Mouse (Mus musculus) layer of hippocampus, adult 11-12 months (tissue): Measurements from ENCODE around the gene Ppm1j.
"Not testable (repeated sequence)": the region's sequence is repeated elsewhere in the genome, so short reads cannot be mapped to it uniquely, and the experiment has no call there.

Experiments
- DNase-seq: peaks from one replicate; pipeline ENCODE4 v3.0.0; 2022; ENCODE audit warnings: low spot score

The Ppm1j gene

DNA sequence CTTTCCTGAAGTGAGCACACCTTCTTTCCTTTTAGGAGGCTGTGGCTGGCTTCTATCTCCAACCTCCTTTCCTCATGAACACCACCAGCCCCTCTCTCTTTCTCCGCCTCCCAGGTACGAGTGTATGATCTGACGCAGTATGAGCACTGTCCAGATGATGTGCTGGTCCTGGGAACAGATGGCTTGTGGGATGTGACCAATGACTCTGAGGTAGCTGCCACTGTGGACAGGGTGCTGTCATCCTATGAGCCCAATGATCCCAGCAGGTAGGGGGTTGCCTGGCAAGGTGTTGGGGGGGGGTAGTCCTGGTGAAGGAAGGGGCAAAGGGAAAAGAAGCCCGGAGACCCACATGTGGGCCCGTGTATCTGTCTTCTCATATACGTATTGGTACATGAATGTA, 4.4 kb downstream of the Ppm1j start:
- no peak for DNase-seq

DNA sequence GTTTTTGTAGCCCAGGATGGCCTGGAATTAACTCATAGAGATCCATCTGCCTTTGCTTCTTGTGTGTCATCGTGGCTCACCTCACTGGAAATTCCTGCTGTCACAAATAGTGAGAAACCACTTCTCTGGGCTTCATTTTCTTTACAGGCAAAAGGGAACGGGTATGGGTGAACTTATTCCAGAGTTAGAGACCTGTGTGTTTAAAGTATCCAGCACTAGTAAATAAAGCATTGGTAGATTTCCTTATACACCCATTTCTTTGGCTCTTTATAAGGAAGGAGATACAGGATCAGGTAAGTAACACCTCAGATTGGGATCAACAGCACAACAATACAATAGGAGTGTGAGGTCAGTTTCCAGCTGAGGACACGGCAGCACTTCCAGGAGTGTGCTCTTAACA, 7.2 kb downstream of the Ppm1j start, which contains the start of gene Rhoc:
TSS of gene Rhoc (plus strand) at position 301 of the 400 bp plus-strand sequence.
- no peak for DNase-seq

DNA sequence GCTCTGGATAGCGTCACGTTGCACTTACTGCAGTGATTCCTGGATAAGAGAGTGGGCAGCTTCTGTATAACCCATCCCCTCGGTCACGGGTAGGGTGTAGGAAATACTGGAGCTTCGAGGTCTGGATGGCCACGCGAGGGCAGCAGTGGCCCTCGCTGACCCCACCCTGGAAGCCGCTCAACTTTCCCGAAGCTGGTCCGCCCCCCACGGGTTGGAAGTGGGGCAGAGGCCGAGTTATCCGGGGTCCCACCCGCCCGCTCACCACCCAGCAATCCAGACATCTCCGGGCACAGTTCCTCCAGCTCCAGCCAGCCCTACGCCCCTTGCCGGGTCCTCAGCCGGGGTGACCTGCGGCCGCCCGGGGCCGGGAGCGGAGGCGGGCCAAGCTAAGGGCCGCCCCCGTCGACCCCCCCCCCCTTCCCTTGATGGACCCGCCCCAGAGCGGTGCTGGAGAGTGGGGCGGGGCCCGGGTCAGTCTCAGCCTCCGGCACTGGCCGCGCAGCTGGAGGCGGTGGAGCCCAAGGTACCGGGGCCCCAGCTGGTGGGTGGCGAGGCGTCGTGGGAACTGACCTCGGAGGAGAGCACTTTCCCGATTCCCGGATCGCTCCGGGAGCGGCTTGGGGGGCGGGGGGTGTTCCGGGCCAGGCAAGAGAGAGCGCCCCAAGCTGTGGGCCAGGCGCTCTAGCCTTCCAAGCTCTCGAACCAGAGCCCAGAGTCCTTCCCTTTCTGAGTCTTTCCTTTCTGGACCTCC, 7.9 kb downstream of the Ppm1j start:
- DNase-seq = peak; percentile 74

DNA sequence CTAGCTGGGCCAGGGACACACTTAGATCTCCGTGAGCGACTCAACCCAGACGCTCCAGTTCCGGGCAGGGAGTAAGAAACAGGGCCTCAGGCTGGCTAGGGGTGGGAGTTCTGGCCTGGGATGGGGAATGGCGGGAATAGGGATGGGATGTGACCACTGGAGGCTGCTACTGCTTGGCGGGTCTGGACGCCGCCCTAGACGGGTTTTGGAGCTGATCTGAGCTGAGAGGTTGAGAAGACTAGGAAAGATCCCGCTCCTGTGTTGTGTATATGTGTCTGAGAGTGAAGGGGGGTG, 8.4 kb downstream of the Ppm1j start:
- no peak for DNase-seq

DNA sequence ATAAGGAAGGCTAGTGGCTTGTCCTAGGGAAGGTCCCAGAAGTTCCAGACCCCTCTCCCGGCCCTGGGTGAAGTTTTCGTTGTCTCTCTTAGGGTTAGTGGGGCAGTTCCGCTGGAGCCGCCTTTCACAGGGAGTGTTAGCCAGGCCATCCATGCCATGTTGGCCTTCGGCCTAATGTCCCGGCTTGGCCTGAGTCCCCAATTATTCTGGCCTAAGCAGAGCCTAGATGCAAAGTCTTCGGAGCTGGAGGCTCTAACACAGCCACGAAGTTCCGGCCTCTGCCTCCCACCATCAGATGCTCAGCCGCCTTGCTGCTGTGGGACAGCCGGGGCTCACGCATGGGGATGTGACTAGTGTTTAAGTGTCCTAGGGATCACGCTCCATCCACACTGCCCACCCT, 9.0 kb downstream of the Ppm1j start:
- DNase-seq = peak; percentile 37

DNA sequence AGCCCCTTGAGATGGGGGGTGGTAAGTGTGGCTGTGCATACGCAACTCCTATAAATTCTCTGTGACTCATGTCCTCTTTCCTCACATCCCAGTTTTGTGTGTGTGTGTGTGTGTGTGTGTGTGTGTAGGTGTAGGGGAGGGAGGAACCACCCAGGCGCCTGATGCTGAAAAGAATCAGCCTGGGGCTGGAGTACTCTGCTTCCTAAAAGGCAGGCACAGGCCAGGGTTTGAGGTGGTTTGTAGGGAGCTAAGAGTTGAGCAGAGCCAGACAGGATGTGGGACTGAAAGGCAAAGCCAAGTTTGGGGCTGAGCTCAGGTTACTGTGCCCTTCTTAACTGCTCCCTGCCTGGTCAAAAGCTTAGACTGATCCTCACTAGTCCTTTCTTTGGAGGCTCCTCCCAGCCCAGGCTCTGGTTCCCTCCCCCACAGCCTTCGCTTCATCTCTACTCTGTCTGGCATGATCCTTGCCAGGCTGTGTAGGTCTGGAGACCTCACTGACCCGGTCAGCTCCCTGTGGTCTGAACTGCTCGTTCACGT, 9.6 kb downstream of the Ppm1j start:
- DNase-seq = peak; percentile 48

- no peak for DNase-seq
Measured at GRCm38 (mm10) chr3:104791017-104791416, 10.2 kb downstream of the Ppm1j start.

- DNase-seq = no peak
Measured at GRCm38 (mm10) chr3:104791671-104792070, 10.8 kb downstream of the Ppm1j start.

DNA sequence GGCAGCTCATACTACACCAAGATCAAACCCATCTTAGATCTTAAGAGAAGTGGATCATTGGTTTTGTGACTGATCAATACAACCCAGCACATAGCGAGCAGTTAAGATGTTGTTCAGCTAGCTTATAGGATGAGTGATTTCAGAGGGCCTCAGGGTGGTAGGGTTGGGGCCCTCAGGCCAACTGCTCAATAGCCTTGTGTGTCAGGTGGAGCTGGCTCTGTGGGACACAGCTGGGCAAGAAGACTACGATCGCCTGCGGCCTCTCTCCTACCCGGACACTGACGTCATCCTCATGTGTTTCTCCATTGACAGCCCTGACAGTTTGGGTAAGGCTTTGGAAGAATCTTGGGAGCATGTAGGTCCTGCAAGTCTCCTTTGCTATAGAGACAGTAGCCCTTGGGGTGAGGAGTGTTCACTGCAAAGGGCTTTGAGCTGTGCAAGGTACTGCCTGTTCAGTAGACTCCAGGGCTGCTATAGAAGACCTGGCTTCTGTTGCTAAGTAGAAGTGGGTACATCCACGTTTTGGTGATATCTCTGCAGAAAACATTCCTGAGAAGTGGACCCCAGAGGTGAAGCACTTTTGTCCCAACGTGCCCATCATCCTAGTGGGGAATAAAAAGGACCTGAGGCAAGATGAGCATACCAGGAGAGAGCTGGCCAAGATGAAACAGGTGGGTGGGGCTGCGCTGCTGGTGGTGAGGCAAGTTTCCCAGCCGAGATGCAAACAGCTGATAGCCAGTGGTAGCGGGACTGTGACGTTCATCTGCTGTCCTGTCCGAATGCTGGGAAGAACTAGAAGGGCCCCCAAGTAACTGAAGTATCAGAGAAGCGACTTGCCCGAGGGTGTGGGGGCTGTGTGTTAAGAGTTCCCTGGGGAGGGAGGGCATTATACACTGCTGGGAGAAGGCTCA, 11.8 kb downstream of the Ppm1j start:
- no peak for DNase-seq

DNA sequence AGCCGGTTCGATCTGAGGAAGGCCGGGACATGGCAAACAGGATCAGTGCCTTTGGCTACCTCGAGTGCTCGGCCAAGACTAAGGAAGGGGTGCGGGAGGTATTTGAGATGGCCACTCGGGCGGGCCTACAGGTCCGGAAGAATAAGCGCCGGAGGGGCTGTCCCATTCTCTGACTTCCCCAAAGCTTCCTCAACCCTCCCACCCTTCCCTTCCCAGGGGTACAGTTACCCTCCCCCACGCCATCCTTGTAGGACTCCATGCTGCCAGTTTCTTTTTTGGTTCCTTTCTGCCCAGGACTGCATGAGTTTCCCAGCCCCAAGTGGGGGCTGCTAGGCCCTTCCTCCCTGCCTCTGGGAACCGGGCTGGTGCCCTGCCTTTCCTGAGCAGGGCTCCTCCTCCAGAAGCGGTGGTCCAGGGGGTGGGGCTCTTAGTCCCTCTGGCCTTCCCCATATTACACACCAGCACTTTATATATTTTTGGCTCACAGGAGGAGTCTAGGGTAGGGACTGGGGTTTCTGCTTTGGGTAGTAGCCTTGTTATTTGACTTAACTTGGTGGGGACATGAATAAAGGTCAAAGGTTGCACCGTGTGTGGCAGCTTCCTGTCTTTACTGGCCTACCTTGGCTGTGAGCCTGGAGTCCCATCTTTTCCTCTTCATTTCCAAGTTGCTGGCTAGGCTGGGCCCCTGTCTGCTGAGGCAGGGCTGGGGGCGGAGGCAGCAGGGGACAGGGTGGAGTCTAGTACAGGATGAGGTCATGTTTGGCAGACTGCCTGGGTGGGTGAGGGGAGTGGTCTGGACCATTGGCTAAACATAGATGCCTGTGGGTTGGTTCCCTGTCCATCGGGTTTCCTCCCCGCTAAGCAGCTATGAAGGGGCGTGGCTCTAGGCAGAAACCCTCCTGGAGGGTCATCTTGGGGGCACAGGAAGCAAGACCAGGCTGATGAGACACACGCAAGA, 13.3 kb downstream of the Ppm1j start:
- DNase-seq = peak; percentile 89

DNA sequence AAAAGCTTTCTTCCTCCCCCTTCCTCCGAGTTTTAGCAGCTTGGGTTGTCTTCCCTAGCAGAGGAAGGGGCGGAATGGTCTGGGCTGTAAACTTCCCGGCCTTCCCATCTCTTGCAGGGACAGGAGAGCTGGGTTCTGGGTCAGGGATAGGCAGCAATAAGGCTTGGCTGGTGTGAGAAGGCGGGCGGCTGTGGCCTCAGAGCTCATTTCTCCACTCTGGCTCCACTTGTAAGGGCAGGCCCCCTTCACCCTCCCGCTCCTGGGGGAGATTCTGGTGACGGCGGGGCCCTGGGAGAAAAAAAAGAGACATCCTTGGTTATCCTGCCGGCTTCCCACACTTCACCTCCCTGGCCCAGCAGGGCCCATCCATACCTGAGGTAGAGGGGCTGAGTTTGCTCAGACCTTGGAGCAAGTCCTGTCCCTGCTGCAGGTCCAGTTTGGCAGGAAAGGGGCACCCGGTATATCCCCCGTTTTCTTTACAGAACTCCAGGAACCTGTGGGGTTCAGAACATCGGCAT, 14.2 kb downstream of the Ppm1j start:
- DNase-seq = no peak

DNA sequence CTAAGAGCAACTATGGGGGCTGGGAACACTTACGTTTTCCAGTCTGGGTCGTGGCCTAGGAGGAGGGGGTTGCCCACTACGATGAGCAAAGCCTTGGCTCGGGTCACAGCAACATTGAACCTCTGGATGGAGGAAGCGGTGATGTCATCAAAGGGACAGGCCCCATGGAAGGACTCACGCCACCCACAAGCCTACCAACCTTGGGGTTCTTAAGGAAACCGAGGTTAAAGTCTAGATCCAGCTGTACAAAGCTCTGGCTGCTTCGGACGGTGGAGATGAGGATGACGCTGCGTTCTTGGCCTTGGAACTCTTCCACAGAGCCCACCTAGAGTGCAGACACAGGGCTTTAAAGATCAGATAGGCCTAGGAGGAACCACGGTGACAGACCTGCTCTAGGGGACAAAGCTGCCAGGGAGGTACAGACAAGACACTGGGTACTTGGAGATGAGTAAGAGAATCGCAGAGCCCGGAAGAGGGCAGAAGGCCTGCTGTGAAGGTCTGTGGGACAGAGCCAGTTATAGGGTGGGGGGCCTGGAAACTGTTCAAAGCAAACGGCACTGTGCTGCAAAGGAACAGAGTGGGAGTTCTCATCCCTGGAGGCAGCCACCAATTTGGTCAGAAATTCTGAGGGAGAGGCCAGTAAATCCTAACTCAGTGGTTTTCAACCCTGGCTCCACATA, 14.9 kb downstream of the Ppm1j start:
- no peak for DNase-seq

DNA sequence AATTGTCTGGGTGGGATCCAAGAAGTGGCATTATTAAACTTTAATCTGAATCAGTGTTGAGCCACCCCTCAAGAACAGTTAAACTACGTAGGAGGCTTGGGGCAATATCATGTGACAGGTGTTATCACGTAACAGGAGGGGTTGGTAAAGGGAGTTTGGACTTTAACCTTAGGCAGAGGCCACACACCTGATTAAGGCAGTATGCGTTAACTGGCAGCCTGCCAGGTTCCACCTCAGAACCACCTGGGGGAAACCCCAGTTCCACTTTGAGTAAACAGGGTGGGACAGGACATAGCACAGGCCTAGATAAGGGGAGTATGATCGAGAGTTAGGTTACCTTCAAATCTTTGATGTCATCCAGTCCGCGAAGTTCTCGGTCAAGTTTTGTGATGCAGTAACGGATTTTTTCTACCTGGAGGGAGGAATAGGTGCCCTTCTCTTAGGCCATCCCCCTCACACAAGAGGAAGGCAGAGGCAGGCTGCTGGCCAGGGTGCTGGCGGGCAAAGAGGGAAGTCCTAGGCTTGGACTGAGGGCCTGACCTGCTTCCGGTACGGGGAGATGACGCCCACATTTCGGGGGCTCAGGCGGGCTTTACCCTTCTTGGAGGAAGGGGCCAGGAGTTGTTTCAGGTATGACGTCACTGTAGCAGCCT, 15.7 kb downstream of the Ppm1j start:
- DNase-seq = no peak

- no peak for DNase-seq
Measured at GRCm38 (mm10) chr3:104800681-104801080, 19.8 kb downstream of the Ppm1j start.

- no peak for DNase-seq
Measured at GRCm38 (mm10) chr3:104801481-104801880, 20.6 kb downstream of the Ppm1j start.

DNA sequence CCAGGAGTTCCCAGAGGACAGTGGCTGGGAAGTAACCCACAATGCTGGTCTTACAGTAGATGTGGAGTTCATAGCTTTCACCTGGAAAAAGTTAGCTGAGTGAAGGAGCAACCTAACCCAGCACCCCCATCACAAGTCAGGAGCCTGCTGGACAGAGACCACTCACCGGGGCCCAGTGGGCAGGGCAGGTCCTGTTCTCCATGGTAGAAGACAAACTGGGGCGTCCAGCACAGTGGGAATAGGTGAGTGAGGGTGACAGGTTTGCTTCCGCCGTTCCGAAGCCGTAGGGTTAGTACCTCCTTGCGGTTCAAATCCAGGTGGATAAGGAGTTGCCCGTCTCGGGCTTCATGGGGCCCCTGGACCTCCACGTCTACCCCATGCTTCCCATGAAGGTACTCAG, 23.5 kb downstream of the Ppm1j start:
- no peak for DNase-seq

- DNase-seq = no peak
Measured at GRCm38 (mm10) chr3:104805539-104805938, 24.7 kb downstream of the Ppm1j start.

GRCm38 (mm10) chr3:104811752-104812151, 30.9 kb downstream of the Ppm1j start:
- DNase-seq = no peak

DNA sequence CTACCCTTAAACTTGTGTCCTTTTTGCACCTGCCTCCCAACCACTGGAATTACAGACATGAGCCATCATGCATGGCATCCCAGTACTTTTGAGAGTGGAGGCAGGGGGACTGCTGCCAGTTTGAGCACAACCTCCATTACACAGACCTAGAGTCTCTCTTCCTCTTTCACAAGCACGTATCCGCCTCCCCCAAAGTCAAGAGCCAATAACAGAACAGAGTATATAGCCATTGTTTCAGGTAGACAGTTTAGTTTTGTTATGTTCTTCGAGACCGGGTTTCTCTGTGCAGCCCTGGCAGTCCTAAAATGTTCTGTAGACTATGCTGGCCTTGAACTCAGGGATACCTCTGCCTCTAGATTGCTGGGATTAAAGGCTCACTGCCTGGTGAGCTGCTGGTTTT, 31.4 kb downstream of the Ppm1j start:
- DNase-seq = no peak

DNA sequence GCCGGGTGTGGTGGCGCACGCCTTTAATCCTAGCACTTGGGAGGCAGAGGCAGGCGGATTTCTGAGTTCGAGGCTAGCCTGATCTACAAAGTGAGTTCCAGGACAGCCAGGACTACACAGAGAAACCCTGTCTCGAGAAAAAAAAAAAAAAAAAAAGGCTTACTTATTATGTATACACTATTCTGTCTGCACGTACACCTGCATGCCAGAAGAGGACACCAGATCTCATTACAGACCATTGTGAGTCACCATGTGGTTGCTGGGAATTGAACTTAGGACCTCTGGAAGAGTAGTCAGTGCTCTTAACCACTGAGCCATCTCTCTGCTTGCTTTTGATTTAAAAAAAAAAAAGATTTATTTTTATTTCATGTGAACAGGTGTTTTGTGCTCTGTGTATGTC, 32.4 kb downstream of the Ppm1j start:
- DNase-seq = not testable (repeated sequence)

DNA sequence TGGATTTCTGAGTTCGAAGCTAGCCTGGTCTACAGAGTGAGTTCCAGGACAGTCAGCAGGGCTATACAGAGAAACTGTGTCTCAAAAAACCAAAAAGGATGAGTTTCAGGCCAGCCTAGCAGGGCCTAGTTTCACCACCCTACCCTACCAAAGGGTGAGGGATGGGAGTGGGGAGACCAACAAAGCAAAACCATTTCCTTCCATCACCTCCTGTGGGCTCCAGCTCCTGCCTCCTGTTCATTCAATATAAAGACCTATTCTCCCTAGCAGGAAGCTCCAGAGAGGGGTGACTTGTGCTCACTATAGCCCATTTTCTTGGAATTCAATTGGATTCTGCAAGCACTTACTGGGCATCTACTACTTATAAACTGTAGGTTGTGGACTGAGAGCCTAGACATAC, 33.9 kb downstream of the Ppm1j start:
- no peak for DNase-seq
